Mouse (Mus musculus) embryonic facial prominence, embryonic 13.5 days (tissue): ENCODE data around the gene Fam222b. TPM values are rescaled to one million over a fixed set of nuclear protein-coding genes. Genes with fewer than 3 reads are reported as not detected.

ENCODE experiments used
- ATAC-seq: fragments of 200-750 bp; cut with Nextera tagmentation; 2 replicates; pipeline ENCODE4 v1.8.0; 2017; ENCODE audit warnings: low read depth; ENCODE audit not compliant: insufficient number of reproducible peaks, insufficient read depth, low FRiP score, low TSS enrichment
- H3K27ac ChIP-seq: fragments of 300-500 bp; sonication (generic); 2 replicates; pipeline ENCODE4 v1.5.1; 2015; ENCODE audit warnings: moderate library complexity, mild to moderate bottlenecking, inconsistent platforms
- H3K27me3 ChIP-seq: fragments of 300-500 bp; sonication (generic); 2 replicates; pipeline ENCODE4 v1.6.1; 2015; ENCODE audit warnings: mild to moderate bottlenecking, inconsistent platforms
- H3K36me3 ChIP-seq: fragments of 300-500 bp; sonication (generic); 2 replicates; pipeline ENCODE4 v1.6.1; 2015; ENCODE audit warnings: mild to moderate bottlenecking, inconsistent platforms
- H3K4me1 ChIP-seq: fragments of 300-500 bp; sonication (generic); 2 replicates; pipeline ENCODE4 v1.6.1; 2015; ENCODE audit warnings: inconsistent platforms
- H3K4me2 ChIP-seq: fragments of 300-500 bp; sonication (generic); 2 replicates; pipeline ENCODE4 v1.6.1; 2015; ENCODE audit warnings: moderate library complexity, mild to moderate bottlenecking, inconsistent platforms
- H3K4me3 ChIP-seq: fragments of 300-500 bp; sonication (generic); 2 replicates; pipeline ENCODE4 v1.5.1; 2015; ENCODE audit warnings: mild to moderate bottlenecking, inconsistent platforms
- H3K9ac ChIP-seq: fragments of 300-500 bp; sonication (generic); 2 replicates; pipeline ENCODE4 v1.6.1; 2015; ENCODE audit warnings: mild to moderate bottlenecking, inconsistent platforms
- H3K9me3 ChIP-seq: fragments of 300-500 bp; sonication (generic); 2 replicates; pipeline ENCODE4 v1.6.1; 2016; ENCODE audit warnings: inconsistent platforms
- WGBS: fragments of 180-500 bp; shearing (Covaris S2); methylation state at CpG from one replicate; pipeline ENCODE4 v1.1.7; 2015; ENCODE audit warnings: mixed read lengths; 5-methylcytosine and 5-hydroxymethylcytosine counted together
- polyA plus RNA-seq: library from polyadenylated mRNA; unstranded; fragments of >200 nt; fragmentation: Nextera tagmentation; extraction: Ambion mirVana; gene quantifications from 2 replicates; pipeline ENCODE4 v1.2.1, GENCODE M21; 2015

The Fam222b gene
- polyA plus RNA-seq, 1 experiment from 2014 or later = 16.9 TPM

DNA sequence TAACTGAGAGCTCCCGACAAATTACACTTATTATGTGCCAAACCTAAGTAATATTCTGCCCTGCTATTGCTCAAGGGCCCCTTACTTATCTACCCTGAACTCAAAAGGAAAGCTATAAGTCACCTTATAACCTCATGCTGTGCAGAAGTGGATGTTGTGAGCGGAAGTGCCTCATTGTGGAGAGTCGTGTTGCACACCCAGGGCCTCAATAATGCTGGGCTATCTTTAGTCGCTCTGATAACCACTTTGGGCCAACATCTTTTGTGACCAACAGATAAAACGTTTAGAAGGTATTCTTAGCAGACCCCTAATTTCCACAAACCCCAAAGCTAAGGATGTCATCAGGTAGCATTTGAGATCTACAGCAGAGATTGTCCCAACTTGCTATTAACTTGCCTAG lies 46.2 kb downstream of the Fam222b start:
- peaks cover 5% of the 10 kb centered on the region; the same call in 1 of the 2 replicates for H3K4me1 ChIP-seq
- WGBS = 83% methylated on average over 5 of the region's 5 CpGs

DNA sequence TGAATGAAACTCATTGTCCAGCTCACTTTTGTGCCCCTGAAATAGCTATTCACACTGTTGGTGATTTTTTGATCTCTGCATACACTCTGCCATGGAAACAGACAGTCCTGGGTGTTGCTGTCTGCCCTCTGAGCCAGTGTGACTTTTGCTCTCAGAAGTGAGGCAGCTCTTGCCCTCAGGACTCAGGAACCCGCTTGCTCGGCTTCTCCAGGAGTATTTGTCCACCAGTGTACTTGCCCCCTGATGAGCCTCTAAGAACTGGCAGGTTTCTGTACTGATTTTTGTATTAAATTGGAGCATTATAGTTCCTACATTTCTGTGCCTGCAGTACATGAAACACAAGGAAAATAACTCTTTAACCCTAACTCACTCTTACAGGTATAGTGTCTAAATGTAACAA lies 49.1 kb downstream of the Fam222b start:
- WGBS = 72% methylated on average over 2 of the region's 2 CpGs
- H3K36me3 ChIP-seq = peaks cover 50% of the 10 kb centered on the region

More for the DNA sequence above, 46.2 kb downstream of the Fam222b start:
- no peak overlapping the region for H3K4me3 ChIP-seq
- no peak overlapping the region for H3K9ac ChIP-seq
- no peaks in the 10 kb centered on the region for H3K27me3 ChIP-seq
- no peak overlapping the region for H3K27ac ChIP-seq
- peaks cover 28% of the 10 kb centered on the region for H3K36me3 ChIP-seq
- H3K4me2 ChIP-seq = no peak overlapping the region
- no peaks in the 10 kb centered on the region for H3K9me3 ChIP-seq
- no peak for ATAC-seq

DNA sequence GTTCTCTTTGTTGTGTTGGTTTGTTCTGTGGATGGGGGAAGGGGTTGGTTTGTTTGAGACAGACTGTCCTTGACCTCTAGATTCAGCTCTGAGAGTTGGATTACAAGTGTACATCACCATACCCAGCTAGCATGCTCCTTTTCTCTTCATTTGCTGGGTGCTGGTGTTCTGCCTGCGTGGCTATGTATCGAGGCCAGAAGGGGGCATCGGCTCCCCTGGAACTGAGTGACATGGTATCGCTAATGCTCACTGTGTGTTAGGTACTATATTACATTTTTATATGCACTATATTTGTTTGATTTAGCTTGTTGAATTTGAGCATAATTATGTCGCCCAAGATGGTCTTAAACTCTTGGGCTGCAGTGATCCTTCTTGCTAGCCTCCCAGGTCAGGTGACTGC lies 51.7 kb downstream of the Fam222b start:
- peaks cover 73% of the 10 kb centered on the region for H3K36me3 ChIP-seq

More for the DNA sequence above, 49.1 kb downstream of the Fam222b start:
- Histone ChIP-seq H3K4me1 (peaks cover 5% of the 10 kb centered on the region; the same call in 1 of the 2 replicates), H3K9ac (no peak overlapping the region), H3K4me3 (no peak overlapping the region), H3K27ac (no peak overlapping the region), H3K4me2 (no peak overlapping the region), H3K27me3 (no peaks in the 10 kb centered on the region), H3K9me3 (no peaks in the 10 kb centered on the region)
- no peak for ATAC-seq

DNA sequence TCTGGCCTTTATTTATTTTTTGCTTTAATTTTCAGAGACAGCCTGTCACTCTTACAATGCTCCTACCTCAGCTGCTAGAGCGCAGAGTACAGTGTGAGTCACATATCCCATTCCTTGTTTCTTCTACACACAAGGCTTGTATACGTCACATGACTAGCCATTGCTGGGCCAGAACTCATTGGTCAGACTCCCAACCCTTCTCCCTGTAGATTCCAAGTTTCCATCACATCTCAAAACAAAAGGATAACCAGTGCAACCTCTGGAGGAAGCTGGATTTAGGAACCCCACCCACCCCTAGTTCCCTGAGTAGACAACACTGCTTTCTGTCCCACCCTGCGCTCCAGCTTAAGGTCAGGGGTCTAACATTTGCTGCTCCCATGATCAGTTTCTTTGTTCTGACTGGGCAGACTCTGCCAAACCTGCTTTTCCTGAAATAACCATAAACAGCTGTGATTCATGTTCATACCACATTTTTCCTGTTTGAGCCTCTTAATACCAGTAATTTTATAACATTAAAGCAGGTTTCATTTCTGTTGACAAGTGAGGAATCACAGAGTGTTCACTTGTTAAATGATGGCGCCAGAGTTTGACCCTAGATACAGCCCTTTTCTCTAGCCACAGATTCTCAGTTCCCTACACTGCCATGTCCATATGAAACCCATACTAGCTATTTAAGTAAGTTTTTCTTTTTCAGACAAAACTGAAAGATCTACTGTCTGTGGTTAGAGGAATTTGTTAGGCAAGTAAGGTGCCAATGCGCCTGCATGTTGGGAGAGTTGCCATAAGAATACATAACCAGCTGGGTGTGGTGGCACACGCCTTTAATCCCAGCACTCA lies 52.5 kb downstream of the Fam222b start:
- peaks cover 2% of the 10 kb centered on the region for H3K4me1 ChIP-seq
- H3K27ac ChIP-seq = peak overlapping the region; percentile 35; the same call in 1 of the 2 replicates
- no peak for ATAC-seq
- WGBS = 77% methylated on average over 6 of the region's 6 CpGs
- no peaks in the 10 kb centered on the region for H3K27me3 ChIP-seq
- no peak overlapping the region for H3K4me2 ChIP-seq
- peaks cover 78% of the 10 kb centered on the region for H3K36me3 ChIP-seq
- H3K4me3 ChIP-seq = no peak overlapping the region
- H3K9me3 ChIP-seq = no peaks in the 10 kb centered on the region
- no peak overlapping the region for H3K9ac ChIP-seq

More for the DNA sequence above, 51.7 kb downstream of the Fam222b start:
- WGBS = 79% methylated on average over 5 of the region's 5 CpGs
- no peak overlapping the region for H3K4me3 ChIP-seq
- H3K9me3 ChIP-seq = no peaks in the 10 kb centered on the region
- H3K4me1 ChIP-seq = peaks cover 5% of the 10 kb centered on the region; the same call in 1 of the 2 replicates
- ATAC-seq = no peak
- no peak overlapping the region for H3K4me2 ChIP-seq
- H3K9ac ChIP-seq = no peak overlapping the region
- peak overlapping the region; percentile 35; the same call in 1 of the 2 replicates for H3K27ac ChIP-seq
- no peaks in the 10 kb centered on the region for H3K27me3 ChIP-seq

DNA sequence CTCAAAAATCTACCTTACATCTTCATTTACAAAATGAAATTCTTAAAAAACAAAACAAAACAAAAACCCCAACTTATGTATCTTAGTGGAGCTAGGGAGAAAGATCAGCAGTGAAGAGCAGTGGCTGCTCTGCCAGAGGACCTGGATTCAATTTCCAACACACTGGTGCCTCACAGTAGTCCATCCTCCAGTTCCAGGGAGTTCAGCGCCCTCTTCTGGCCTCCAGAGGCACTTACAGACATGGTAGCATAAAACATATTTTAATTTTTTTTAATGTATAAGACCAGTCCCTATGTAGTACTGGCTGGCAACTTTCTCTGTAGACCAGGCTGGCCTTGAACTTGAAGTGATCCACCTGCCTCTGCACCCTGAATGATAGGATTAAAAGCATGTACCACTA lies 56.7 kb downstream of the Fam222b start:
- Histone ChIP-seq H3K9ac (no peak overlapping the region), H3K27ac (no peak overlapping the region), H3K9me3 (no peaks in the 10 kb centered on the region), H3K4me1 (peaks cover 17% of the 10 kb centered on the region), H3K4me3 (no peak overlapping the region), H3K4me2 (no peak overlapping the region), H3K36me3 (peaks cover 81% of the 10 kb centered on the region), H3K27me3 (no peaks in the 10 kb centered on the region)
- ATAC-seq = no peak
- 28% methylated on average over 1 of the region's 1 CpGs for WGBS

DNA sequence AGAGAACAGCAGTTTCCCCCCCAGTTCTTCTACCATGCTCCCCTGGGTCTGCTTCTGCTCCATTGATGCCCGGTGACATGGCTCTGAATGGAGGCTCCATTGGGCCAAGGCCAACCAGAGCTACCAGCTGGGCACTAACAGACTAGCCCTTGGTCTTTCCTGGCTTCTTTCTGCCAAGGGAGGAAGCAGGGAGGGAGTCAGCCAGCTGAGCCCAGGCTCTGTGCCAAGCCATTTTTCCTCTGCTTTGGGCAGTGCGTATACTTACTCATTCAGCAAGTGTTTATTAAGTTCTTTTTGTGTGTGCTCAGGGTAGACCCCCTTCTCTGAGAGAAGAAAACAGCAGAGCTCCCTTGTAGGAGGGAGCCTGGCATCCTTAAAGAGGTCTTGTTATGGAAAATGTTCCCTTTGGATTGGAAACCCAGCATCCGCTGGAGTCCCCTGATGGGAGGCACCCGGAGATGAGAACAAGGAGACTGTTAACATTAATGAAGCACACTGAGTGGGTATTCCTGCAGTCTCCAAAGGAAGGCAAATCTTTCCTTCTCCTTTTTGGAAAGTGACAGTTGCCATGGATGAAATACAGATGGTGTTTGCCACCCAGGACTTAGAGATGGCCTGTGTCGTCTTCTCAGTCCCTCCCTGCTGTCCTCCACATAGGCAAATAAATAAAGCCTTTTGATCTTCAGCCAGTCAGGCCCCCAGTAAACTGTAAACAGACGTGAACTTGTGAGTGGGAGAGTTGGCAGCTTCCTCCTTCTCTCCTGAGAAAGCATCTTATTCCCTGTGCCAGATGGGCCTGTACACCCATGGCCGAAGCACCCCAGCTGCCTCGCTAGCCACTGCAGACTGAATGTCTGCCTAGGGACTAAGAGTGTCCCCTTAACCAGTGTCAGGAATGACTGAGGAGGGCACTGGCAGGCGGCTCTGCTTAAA lies 58.1 kb downstream of the Fam222b start:
- H3K4me3 ChIP-seq = no peak overlapping the region
- H3K9ac ChIP-seq = no peak overlapping the region
- 68% methylated on average over 9 of the region's 9 CpGs for WGBS
- no peaks in the 10 kb centered on the region for H3K9me3 ChIP-seq
- peak overlapping the region; percentile 68 for H3K27ac ChIP-seq
- H3K4me2 ChIP-seq = no peak overlapping the region
- no peak for ATAC-seq
- peaks cover 85% of the 10 kb centered on the region for H3K36me3 ChIP-seq
- H3K27me3 ChIP-seq = no peaks in the 10 kb centered on the region
- H3K4me1 ChIP-seq = peaks cover 17% of the 10 kb centered on the region

DNA sequence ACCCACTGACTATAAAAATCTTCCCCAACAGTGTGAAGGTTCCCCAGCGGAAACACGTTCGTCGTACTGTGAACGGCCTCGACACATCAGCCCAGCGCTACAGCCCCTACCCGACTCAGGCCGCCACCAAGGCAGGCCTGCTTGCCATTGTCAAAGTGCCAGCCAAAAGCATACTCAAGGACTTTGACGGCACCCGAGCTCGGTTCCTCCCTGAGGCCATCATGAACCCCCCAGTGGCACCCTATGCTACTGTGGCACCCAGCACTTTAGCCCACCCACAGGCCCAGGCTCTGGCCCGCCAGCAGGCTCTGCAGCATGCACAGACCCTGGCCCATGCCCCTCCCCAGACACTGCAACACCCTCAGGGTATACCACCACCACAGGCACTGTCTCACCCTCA lies 59.3 kb downstream of the Fam222b start:
- Histone ChIP-seq H3K9ac (no peak overlapping the region), H3K4me1 (peaks cover 19% of the 10 kb centered on the region), H3K4me2 (no peak overlapping the region), H3K27ac (no peak overlapping the region), H3K4me3 (no peak overlapping the region), H3K27me3 (no peaks in the 10 kb centered on the region), H3K36me3 (peaks cover 86% of the 10 kb centered on the region), H3K9me3 (no peaks in the 10 kb centered on the region)
- 0 out of 2 replicates have a peak, but pooled peaks have one; percentile 23 for ATAC-seq
- WGBS = 89% methylated on average over 13 of the region's 13 CpGs

DNA sequence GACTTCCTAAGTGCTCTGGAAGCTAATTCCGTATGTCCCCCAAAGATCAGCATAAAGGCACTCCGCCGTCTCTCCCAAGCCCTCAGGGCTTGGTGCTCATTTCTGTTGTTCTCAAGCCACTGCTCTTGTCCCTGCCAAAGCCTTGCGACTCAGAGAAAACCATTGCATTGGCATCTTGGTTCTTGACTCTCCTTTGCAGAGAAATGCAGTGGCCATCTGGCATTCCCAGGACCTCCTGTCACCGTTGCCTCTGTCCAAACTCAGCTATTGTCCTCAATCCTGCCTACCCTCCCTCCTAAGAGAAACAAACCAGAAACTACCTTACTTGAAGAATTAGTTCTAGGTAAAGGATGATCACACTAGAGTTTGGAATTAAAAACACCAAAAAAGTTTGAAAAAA lies 61.2 kb downstream of the Fam222b start:
- peaks cover 88% of the 10 kb centered on the region for H3K36me3 ChIP-seq
- H3K27ac ChIP-seq = no peak overlapping the region
- no peak overlapping the region for H3K4me3 ChIP-seq
- H3K9me3 ChIP-seq = no peaks in the 10 kb centered on the region
- WGBS = 56% methylated on average over 5 of the region's 5 CpGs
- no peaks in the 10 kb centered on the region for H3K27me3 ChIP-seq
- H3K9ac ChIP-seq = no peak overlapping the region
- ATAC-seq = no peak
- peaks cover 27% of the 10 kb centered on the region for H3K4me1 ChIP-seq
- no peak overlapping the region for H3K4me2 ChIP-seq

DNA sequence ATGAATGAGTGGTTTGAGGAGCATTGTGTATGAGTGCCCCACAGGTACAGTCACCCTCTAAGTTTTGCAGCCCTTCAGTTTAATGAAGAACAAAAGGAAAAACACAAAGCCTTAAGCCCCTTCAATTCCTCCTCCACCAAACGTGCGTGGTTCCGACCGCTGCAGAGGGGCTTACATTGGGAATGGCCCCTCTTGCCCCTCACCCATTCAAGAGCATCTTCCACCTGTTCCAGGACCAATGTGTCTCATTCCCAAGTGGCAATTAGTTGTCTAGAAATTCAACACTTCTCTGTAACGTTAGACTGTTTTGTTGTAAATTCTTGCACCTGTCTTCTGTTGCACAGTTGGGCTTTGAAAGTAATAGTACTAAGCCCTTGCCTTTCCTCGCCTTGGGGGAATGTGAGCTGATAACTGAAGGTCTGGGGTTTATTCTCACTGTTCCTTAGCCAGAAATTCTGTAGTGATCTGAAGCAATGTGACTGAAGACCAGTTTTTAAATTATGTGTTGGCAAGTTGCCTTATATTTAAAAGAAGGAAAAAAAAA lies 61.8 kb downstream of the Fam222b start:
- no peaks in the 10 kb centered on the region for H3K9me3 ChIP-seq
- ATAC-seq = no peak
- no peak overlapping the region for H3K9ac ChIP-seq
- H3K27me3 ChIP-seq = no peaks in the 10 kb centered on the region
- H3K36me3 ChIP-seq = peaks cover 88% of the 10 kb centered on the region
- H3K4me2 ChIP-seq = no peak overlapping the region
- H3K27ac ChIP-seq = peak overlapping the region; percentile 12; the same call in 1 of the 2 replicates
- 62% methylated on average over 6 of the region's 6 CpGs for WGBS
- no peak overlapping the region for H3K4me3 ChIP-seq
- H3K4me1 ChIP-seq = peaks cover 30% of the 10 kb centered on the region

DNA sequence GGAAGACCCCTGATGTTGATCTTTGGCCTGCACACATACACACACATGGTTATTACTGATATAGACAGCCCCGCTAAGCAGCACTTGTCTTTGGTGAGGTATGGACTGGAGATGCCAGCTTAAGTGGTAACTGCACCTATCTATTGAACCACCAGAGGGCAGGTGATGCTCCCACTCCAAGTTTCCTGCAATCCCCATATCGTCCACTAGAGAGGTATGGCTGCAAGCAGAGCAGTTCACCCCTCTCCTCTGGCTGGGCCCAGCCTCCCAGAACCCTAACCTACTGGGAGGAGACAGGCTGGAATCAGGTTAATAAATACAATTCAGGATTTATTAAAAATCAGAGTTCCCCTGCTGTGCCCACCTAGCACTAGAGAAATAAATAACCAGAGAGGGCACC lies 64.6 kb downstream of the Fam222b start:
- Histone ChIP-seq H3K9me3 (no peaks in the 10 kb centered on the region), H3K9ac (no peak overlapping the region), H3K4me2 (no peak overlapping the region), H3K27ac (no peak overlapping the region; the same call in 1 of the 2 replicates), H3K4me3 (no peak overlapping the region), H3K4me1 (peaks cover 35% of the 10 kb centered on the region), H3K27me3 (no peaks in the 10 kb centered on the region), H3K36me3 (peaks cover 86% of the 10 kb centered on the region)
- WGBS = 27% methylated on average over 2 of the region's 2 CpGs
- ATAC-seq = no peak

DNA sequence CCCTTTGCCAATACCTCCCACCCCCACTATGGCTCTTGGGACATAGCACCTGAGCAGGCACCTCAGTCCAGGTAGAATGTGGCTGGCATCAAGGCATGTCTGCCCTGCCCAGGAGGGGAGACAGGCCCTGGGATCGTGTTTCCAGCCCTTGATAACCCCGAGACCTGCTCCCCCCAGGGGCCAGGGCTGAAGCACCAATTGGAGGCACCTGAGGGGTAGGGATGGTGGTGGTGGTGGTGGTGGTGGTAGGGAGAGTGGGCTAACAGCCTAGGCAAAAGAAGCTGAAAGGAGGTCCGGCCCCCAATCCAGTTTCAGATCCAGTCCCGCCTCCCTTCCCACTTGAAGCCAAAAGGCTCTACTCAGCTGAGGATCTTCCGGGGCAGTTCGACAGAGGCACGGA lies 65.1 kb downstream of the Fam222b start:
- Histone ChIP-seq H3K9me3 (no peaks in the 10 kb centered on the region), H3K27ac (no peak overlapping the region; the same call in 1 of the 2 replicates), H3K9ac (no peak overlapping the region), H3K4me2 (no peak overlapping the region), H3K4me1 (peaks cover 35% of the 10 kb centered on the region), H3K4me3 (no peak overlapping the region), H3K36me3 (peaks cover 81% of the 10 kb centered on the region), H3K27me3 (no peaks in the 10 kb centered on the region)
- no peak for ATAC-seq
- 71% methylated on average over 7 of the region's 7 CpGs for WGBS
